Mouse (Mus musculus): Measurements from ENCODE around the gene Smdt1.

DNA sequence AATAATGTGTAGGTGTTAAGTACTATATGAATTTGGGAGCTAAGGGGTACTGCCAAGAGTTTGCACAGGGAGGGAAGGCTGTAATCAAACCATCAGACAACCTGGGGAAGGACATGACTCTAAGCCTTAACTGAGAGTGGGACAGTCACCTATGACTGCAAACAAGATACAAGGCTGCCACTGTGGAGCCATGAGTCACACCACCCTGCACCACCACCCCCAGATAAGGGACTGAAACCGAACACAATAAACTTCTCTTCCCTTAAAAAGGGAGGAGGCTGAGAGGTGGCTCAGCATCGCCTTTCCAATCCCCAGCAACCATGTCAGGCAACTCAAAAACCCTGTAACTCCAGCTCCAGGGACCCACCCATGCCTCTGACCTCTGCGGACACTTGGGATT is 12.7 kb downstream of the Smdt1 start:
- TF ChIP-seq POU5F1 (IDR thresholded peaks at IDR 0.05; ENCODE audit: borderline replicate concordance, low read length) (no peak), CTCF (conservative IDR thresholded peaks at IDR 0.05; ENCODE audit: low read length) (no peak), NANOG (IDR thresholded peaks at IDR 0.05; ENCODE audit: borderline replicate concordance, low read length) (no peak)

Data from E14TG2a.4 (cell line).